Mouse (Mus musculus) ES-E14 (cell line): Measurements from ENCODE around the gene Gng4. TPM values are rescaled to one million over a fixed set of nuclear protein-coding genes. Genes with fewer than 3 reads are reported as not detected.

Experiments used
- DNase-seq: peaks from one replicate; pipeline ENCODE4 v3.0.0-alpha.2; 2013; ENCODE audit warnings: low read depth, low spot score
- H3K27ac ChIP-seq: 2 replicates; pipeline ENCODE4 v1.5.1; 2012; ENCODE audit warnings: low read depth, mild to moderate bottlenecking, low read length, moderate library complexity, mixed read lengths; ENCODE audit not compliant: poor library complexity, insufficient read depth, severe bottlenecking
- H3K36me3 ChIP-seq: 2 replicates; pipeline ENCODE4 v1.6.1; 2012; ENCODE audit warnings: mild to moderate bottlenecking, low read length, moderate library complexity, mixed read lengths; ENCODE audit not compliant: control insufficient read depth, poor library complexity, insufficient read depth, severe bottlenecking
- H3K4me1 ChIP-seq, 2 experiments: fragments of 150-350 bp in 1 of 2; sonication (generic) in 1 of 2; 2 replicates each; pipeline ENCODE4 v1.6.1; 2012; ENCODE audit warnings: low read length in 2 of 2, mild to moderate bottlenecking in 1 of 2, mixed read lengths in 1 of 2; ENCODE audit not compliant: control insufficient read depth in 2 of 2, insufficient read depth in 2 of 2, poor library complexity in 1 of 2
- H3K4me3 ChIP-seq, 2 experiments: fragments of 150-350 bp in 1 of 2; sonication (generic) in 1 of 2; 2 replicates each; pipeline ENCODE4 v1.5.1; 2012; ENCODE audit warnings: low read length in 2 of 2, low read depth in 1 of 2, mild to moderate bottlenecking in 1 of 2, mixed read lengths in 1 of 2; ENCODE audit not compliant: insufficient read depth in 1 of 2, poor library complexity in 1 of 2, severe bottlenecking in 1 of 2
- H3K9ac ChIP-seq: 2 replicates; pipeline ENCODE4 v1.6.1; 2012; ENCODE audit warnings: low read depth, mild to moderate bottlenecking, low read length, mixed read lengths; ENCODE audit not compliant: poor library complexity, insufficient read depth, severe bottlenecking
- H3K9me3 ChIP-seq: fragments of 150-350 bp; sonication (generic); 2 replicates; pipeline ENCODE4 v1.6.1; 2012; ENCODE audit warnings: low read depth, mild to moderate bottlenecking, low read length; ENCODE audit not compliant: control insufficient read depth, insufficient read depth
- CHD2 ChIP-seq: IDR thresholded peaks from 2 replicates; pipeline ENCODE4 v1.6.1; 2014; ENCODE audit warnings: mild to moderate bottlenecking, low read depth, low read length, inconsistent platforms
- HCFC1 ChIP-seq: IDR thresholded peaks from 2 replicates; pipeline ENCODE4 v1.6.1; 2012; ENCODE audit warnings: low read length, inconsistent platforms, borderline replicate concordance; ENCODE audit not compliant: insufficient read depth
- MAFK ChIP-seq: IDR thresholded peaks from 2 replicates; pipeline ENCODE4 v1.6.1; 2014; ENCODE audit warnings: mild to moderate bottlenecking, low read depth, low read length, inconsistent platforms; ENCODE audit not compliant: insufficient read depth
- ZC3H11A ChIP-seq: IDR thresholded peaks from 2 replicates; pipeline ENCODE4 v1.6.1; 2012; ENCODE audit warnings: low read depth, mild to moderate bottlenecking, inconsistent platforms, low read length, borderline replicate concordance
- ZNF384 ChIP-seq: IDR thresholded peaks from 2 replicates; pipeline ENCODE4 v1.6.1; 2012; ENCODE audit warnings: low read depth, low read length, inconsistent platforms
- in situ Hi-C, 2 experiments: fragments of 600-800 bp; cut with MboI; formaldehyde crosslinking; loops; one replicate each; pipeline ENCODE4 v1.15.1; 2025; ENCODE audit warnings: low sequenced_read_pairs in 2 of 2, inconsistent platforms in 1 of 2; ENCODE audit not compliant: unreplicated experiment in 2 of 2
- total RNA-seq: library from RNA; depleted of rRNA; stranded (reverse); fragments of 300-350 nt; gene quantifications from 2 replicates; pipeline ENCODE4 v1.2.3, GENCODE M21; 2012; rRNA removed

Gene Gng4
- total RNA-seq = not detected in 2 replicates

DNA sequence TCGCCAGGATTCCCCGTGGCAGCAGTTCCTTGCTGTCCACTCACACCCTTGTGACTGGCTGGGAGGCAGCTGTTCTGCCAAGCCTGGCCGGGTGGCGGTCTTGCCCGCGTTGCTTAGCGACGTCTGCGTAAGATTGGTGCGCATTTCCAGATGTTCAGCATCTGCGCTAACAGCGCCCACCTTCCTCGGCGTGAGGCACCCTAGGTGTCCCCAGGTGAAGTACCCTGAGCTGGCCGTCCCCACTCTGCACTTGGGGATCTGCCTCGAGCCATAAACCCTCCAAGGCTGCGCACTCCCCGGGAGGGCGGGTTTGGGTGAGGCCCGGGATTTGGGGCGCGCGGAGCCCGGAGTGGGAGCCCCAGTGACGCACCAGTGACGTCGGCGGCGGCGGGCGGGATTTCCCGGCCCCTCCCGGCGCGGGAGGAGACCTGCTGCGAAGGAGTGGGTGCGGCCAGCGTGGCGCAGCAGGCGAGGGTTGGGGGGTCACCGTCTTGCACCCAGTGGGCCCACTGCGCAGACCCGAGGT lies at the start of gene Gng4:
TSS of gene Gng4 (plus strand) at position 166 of the 526 bp plus-strand sequence.
- TF ChIP-seq ZC3H11A (no peak), ZNF384 (no peak), CHD2 (no peak), HCFC1 (no peak), MAFK (no peak)
- Histone ChIP-seq H3K9me3 (no peaks in the 10 kb centered on the region), H3K9ac (no peak within 1 kb of the TSS), H3K4me1 (peaks cover 0 to 2% of the 10 kb centered on the region in 2 experiments; a peak in 1 of 4 replicates), H3K36me3 (no peaks in the 10 kb centered on the region), H3K4me3 (peak within 1 kb of the TSS; percentile 30 to 62), H3K27ac (no peak within 1 kb of the TSS)
- DNase-seq = no peak
- in situ Hi-C loops = no loop called here

DNA sequence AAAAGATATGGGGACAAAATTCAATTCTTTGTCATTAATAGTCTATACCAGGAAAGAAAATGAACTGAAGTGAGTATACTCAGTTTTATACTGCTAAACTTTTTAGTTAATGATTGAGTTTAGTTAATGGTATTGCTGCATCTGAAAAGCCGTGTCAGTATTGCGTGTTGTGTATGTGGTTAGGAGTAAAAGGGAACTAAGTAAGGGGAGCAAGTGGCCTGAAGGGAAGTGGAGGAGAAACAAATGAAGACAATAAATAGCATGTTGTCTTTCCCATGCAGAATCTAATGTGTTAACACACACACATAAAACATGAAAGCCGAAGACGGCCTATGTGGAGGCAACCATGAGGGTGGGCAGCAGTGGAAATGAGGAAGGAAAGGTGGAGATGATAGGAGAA lies 44.6 kb upstream of the Gng4 start:
- H3K27ac ChIP-seq = no peak overlapping the region
- no peak for TF ChIP-seq ZNF384
- no peak for TF ChIP-seq CHD2
- TF ChIP-seq HCFC1 = no peak
- no peak for TF ChIP-seq MAFK
- TF ChIP-seq ZC3H11A = no peak
- H3K36me3 ChIP-seq = no peaks in the 10 kb centered on the region; the same call in none of the 2 replicates
- H3K4me3 ChIP-seq = no peak overlapping the region
- no peak for DNase-seq
- in situ Hi-C loops = no loop called here
- no peak overlapping the region for H3K9ac ChIP-seq
- H3K9me3 ChIP-seq = no peaks in the 10 kb centered on the region
- no peaks in the 10 kb centered on the region for H3K4me1 ChIP-seq

DNA sequence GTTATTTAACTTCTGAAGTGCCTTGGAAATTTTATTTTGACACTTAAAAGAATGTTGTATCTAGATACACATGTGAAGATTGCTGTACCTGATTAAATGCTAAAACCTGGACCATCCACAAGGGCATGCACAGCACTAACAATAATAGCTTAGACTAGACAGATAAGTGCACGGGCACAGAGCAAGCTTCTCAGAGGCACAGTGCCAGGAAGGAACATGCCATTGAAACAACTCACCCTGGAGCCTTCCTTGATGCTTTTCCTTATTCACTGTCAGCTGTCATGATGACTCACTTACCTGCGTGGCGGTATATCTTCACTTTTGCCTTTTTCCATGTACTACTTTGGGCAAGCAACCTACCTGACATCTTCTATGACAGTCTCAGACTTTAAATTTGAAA lies 37.9 kb upstream of the Gng4 start:
- H3K27ac ChIP-seq = no peak overlapping the region
- no peaks in the 10 kb centered on the region for H3K4me1 ChIP-seq
- TF ChIP-seq ZNF384 (no peak), HCFC1 (no peak), CHD2 (no peak), MAFK (no peak), ZC3H11A (no peak)
- no peaks in the 10 kb centered on the region for H3K9me3 ChIP-seq
- in situ Hi-C loops = no loop called here
- H3K9ac ChIP-seq = no peak overlapping the region
- DNase-seq = no peak
- H3K36me3 ChIP-seq = peaks cover 3% of the 10 kb centered on the region
- H3K4me3 ChIP-seq = no peak overlapping the region

DNA sequence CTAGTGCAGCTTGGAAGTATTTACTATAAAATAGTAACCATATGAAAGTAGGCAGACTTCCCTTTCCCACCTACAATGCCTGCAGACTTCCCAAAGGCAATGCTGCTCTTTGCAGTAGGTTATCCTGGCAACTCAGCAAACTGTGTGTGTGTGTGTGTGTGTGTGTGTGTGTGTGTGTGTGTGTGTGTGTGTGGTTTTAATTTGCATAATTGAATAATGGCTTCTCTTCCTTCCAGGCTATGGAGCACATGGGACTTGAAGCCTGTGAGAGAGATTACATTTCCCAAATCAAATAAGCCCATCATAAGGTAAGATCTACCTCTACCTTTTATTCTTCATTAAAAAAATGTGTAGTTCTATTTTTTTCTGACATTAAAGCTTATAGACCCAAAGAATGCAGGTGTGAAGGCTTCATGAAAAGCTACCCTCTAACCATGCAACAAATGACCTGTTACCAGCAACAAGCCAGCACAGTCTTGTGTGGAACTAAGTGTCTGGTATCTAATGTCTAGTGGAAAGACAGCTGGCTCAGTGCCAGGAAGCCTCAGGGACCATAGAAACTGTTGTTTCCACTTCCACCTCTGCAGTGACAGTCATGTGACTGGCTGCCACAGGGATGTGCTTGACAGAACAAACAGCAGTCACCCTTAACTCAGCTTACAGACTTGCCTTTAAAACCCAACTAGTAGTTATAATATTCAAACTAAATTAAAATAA lies 7.9 kb upstream of the Gng4 start:
- no peaks in the 10 kb centered on the region for H3K4me1 ChIP-seq
- no peaks in the 10 kb centered on the region for H3K9me3 ChIP-seq
- no peak for DNase-seq
- H3K9ac ChIP-seq = no peak overlapping the region
- H3K4me3 ChIP-seq = no peak overlapping the region
- no peaks in the 10 kb centered on the region; the same call in 1 of the 2 replicates for H3K36me3 ChIP-seq
- in situ Hi-C loops = no loop called here
- TF ChIP-seq MAFK (no peak), ZC3H11A (no peak), HCFC1 (no peak), ZNF384 (no peak), CHD2 (no peak)
- no peak overlapping the region for H3K27ac ChIP-seq

DNA sequence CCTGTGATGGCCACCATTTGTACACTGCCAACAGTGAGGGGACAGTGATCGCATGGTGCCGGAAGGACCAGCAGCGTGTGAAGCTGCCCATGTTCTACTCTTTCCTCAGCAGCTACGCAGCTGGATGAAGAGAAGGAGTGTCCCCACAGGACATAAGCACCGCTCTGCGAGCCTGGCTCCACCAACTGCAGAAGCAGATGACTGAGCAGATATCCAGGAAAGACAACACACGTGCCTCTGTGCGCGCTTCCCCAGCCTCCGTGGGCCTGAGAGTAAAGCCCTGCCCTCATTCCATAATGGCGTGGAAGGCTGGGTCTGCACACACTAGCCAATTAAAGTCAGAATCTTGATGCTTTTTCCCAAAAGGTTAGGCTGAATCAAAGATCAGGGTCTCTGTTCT lies 6.8 kb upstream of the Gng4 start:
- no peak for DNase-seq

More for the DNA sequence above, 6.8 kb upstream of the Gng4 start:
- no peak for TF ChIP-seq ZC3H11A
- TF ChIP-seq ZNF384 = no peak
- TF ChIP-seq HCFC1 = no peak
- no peak for TF ChIP-seq MAFK
- no peak for TF ChIP-seq CHD2
- H3K4me3 ChIP-seq = no peak overlapping the region
- no peak overlapping the region for H3K9ac ChIP-seq
- H3K9me3 ChIP-seq = no peaks in the 10 kb centered on the region
- in situ Hi-C loops = no loop called here
- no peaks in the 10 kb centered on the region for H3K4me1 ChIP-seq
- H3K36me3 ChIP-seq = no peaks in the 10 kb centered on the region; the same call in 1 of the 2 replicates
- no peak overlapping the region for H3K27ac ChIP-seq
